Mouse (Mus musculus) liver, embryonic 14.5 days (tissue): ENCODE measurements at regions not wholly inside any gene's neighbourhood (a gene's known extent, or its start where the extent isn't known, plus 50 kb on each side); places are given as distances from the start of the nearest gene placed in this dataset.

ENCODE experiments used
- CTCF ChIP-seq: IDR thresholded peaks from 2 replicates; pipeline ENCODE4 v1.5.1; 2016; ENCODE audit warnings: antibody characterized with exemption, low read depth, control low read depth
- EP300 ChIP-seq: IDR thresholded peaks from 2 replicates; pipeline ENCODE4 v1.6.1; 2016; ENCODE audit warnings: antibody characterized with exemption, low read depth

GRCm38 (mm10) chr4:95212561-95212960 is 160.5 kb upstream of the Jun start:
- no peak for TF ChIP-seq CTCF
- no peak for TF ChIP-seq EP300
